Mouse (Mus musculus): Measurements from ENCODE around the gene Efhc1.

The Efhc1 gene

GRCm38 (mm10) chr1:21006775-21007174 is 55.3 kb downstream of the Efhc1 start:
- no peak for DNase-seq (ENCODE audit: low read depth, low spot score)

GRCm38 (mm10) chr1:21007941-21008701 is 56.7 kb downstream of the Efhc1 start:
- no peak for DNase-seq (ENCODE audit: low read depth, low spot score)

DNA sequence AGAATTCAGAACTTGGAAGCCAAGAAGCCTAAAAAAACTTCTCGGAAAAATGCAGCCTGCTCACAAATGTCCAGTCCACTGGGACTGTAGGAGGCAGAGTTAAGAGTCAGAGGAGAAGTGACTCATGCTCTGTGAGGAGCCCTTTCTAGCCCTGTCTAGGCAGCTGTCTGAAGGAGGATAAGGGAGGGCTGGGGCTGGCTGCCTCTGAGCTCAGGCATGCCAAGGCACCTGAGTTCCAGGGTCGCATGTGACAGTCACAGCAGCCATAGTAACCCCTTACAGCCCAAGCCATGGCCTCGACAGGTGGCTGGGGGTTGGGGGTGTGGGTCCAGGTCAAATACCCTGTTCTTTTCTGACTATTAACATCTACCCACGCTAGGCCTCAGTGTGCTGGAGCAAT is 57.5 kb downstream of the Efhc1 start:
- DNase-seq (ENCODE audit: low read depth, low spot score) = no peak

DNA sequence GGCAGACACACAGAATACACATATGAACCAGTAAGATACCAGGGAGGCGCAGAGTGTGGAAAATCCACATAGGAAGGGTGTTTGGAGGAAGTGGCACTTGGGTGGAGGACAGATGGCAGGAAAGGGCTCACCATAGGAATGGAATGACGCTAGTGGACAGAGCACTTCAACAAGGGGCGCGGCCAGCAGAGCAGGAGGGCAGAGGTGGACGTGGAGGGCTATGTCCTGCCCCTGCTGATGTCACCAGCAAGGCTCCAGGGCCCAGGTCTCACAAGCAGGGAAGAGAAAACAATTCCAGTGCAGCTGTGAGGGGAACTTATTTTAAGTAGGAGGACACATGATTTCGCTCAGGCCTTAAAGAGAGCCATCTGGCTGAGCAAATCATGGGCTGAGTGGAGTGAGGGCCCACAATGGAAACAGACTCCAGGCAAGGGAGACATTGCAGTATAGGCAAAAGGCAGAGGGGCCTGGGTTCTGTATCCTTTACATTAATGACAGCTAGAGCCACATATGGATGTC is 58.9 kb downstream of the Efhc1 start:
- DNase-seq (ENCODE audit: low read depth, low spot score) = no peak

GRCm38 (mm10) chr1:21014463-21014862 is 63.0 kb downstream of the Efhc1 start:
- no peak for DNase-seq (ENCODE audit: low read depth, low spot score)

- no peak for DNase-seq (ENCODE audit: low read depth, low spot score)
These were observed 71.7 kb downstream of the Efhc1 start for GRCm38 (mm10) chr1:21023101-21023500.

GRCm38 (mm10) chr1:21025203-21025602 is 73.8 kb downstream of the Efhc1 start:
- DNase-seq (ENCODE audit: low read depth, low spot score) = no peak

DNA sequence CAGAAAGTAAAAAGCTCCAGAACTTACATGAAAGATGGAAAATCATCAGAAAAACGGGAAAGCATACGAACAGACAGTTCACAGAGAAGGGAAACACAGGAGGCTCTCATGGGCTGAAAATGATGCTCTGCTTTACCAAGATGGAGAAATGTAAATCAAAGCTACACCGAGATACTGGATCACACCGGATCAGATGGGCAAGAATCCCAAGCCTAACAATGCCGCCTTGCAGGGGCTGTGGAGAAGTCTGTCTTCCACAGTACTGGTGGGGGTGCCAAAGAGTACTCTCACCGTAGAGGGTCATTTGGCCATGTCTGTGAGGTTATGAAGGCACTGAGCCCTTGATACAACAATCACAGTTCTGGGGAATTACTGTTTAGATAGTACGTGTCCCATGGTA is 75.1 kb downstream of the Efhc1 start:
- no peak for DNase-seq (ENCODE audit: low read depth, low spot score)

- DNase-seq (ENCODE audit: low read depth, low spot score) = no peak
These were observed 77.6 kb downstream of the Efhc1 start for GRCm38 (mm10) chr1:21029000-21029399.

DNA sequence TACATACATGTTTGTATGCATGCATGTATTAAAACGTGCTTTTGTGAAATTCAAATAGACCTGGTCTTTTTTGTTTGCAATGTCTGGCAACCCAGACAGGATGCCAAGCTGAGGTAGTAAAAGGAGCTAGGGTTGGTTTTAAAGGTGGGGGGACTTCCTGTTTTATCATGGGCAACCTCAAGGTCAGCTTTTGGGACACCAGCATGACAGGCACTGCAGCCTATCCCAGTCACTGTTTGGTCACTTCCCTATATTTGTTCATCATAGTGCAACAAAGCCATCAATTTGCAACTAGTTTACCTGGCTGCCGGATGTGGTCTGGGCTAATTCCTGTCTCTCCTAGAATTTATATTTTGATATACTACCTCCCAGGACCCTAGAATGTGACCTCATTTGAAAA is 80.2 kb downstream of the Efhc1 start:
- no peak for DNase-seq (ENCODE audit: low read depth, low spot score)

GRCm38 (mm10) chr1:21033065-21033791 is 81.8 kb downstream of the Efhc1 start:
- DNase-seq (ENCODE audit: low read depth, low spot score) = no peak

- no peak for DNase-seq (ENCODE audit: low read depth, low spot score)
These were observed 82.3 kb downstream of the Efhc1 start for GRCm38 (mm10) chr1:21033792-21034119.

DNA sequence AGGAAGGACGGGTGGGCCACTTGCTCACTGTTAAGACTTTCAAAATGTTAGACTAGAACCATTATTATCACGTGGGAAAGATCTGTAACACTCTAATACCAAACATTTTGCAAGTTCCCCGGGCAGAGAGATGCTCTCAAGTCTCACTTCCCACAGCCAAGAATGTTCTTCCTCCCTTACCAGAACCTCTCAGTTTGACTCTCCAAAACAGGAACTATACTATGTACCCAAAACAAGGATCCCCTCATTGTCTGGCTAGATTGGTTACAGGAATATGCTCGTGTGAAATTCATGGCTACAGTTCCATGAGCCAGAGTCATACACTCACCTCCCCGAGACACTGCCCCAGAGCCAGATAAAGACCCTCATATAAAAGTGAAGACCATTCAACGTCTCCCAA is 84.5 kb downstream of the Efhc1 start:
- no peak for DNase-seq (ENCODE audit: low read depth, low spot score)

DNA sequence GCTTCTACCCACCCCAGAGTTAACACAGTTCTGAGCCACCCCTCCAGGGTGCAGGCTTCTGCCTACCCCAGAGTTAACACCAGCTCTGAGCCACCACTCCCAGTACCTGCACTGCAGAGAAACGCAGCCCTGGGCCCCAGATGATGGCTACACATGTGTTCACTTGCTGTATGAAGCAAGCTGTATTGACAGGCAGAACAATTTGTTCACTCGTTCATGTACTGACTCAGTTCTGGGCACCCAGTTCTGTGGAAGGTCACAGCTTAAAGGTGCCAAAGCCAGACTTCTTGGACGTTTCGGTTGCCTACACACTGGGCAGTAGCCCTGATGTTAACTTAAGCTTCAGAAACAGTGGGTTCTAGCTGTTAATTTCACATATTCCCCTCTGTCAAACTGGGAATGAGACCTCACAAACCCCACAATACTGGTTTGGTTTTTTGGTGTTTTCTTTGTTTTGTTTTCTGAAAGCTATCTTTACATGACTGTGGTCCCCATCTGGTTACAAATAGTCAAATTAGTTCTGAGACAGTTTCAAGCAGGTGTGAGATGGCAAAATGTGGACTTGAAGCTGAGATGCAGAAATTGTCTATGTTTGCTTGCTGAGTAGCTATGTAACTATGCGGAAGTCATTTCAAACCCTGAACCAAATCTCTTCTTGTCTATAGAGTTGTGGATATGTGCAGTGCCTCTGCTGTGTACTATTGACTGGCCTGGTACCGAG is 86.6 kb downstream of the Efhc1 start:
- no peak for DNase-seq (ENCODE audit: low read depth, low spot score)

- DNase-seq (ENCODE audit: low read depth, low spot score) = no peak
These were observed 88.1 kb downstream of the Efhc1 start for GRCm38 (mm10) chr1:21039564-21039963.

GRCm38 (mm10) chr1:21040173-21040572 is 88.7 kb downstream of the Efhc1 start:
- DNase-seq (ENCODE audit: low read depth, low spot score) = no peak
